11 mouse cellular contexts compared by ENCODE assay signal in the genomic region with DNA sequence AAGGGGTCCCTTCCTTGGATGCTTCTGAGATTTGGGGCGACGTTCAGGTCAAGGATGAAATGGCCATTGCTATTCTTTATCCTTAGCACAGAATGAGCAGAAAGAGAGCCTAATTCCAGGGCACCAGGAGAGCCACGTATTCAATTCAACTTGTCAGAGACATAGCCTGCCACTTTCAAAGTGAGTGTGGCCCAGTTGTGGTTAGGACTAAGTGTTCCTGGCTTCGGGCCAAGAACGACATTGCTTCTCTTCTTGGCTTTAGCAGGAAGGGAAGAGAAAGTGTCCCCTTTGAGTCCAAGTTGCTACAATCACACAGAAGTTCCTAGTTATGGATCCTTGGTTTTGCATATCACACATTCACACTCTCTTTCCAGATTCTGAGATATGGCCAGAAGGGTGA.
DNase-seq lines count a peak whose midpoint lies in the region; ATAC-seq and TF ChIP-seq lines count a peak whose summit lies in the region.
"Had no signal": no experiment of that assay in that cellular context is flagged by ENCODE, and none has a peak within 500 bp of the region (broad histone marks: within the 10 kb centered on the region; RNA-seq: fewer than 3 reads in every experiment).

No protein-coding gene starts in this region.

- H3K4me3 ChIP-seq in gastrocnemius, adult 2 months, result no peak overlapping the region
- no peak overlapping the region for H3K4me3 ChIP-seq in MEL (ENCODE audit: control insufficient read depth in 1 of 2, insufficient read depth in 1 of 2, low read depth in 2 of 2, low read length in 2 of 2)
- no peak overlapping the region for H3K4me3 ChIP-seq in thymus, adult 2 months (ENCODE audit: control insufficient read depth, insufficient read depth, low read length)
- H3K4me3 ChIP-seq: limb, embryonic 15.5 days; stomach, embryonic 15.5 days had no signal

- H3K27ac ChIP-seq in gastrocnemius, adult 2 months, result no peak overlapping the region
- no peak overlapping the region for H3K27ac ChIP-seq in MEL (ENCODE audit: control insufficient read depth, low read depth, low read length)
- H3K27ac ChIP-seq in thymus, adult 2 months (ENCODE audit: control insufficient read depth, insufficient read depth, low read length), result no peak overlapping the region
- H3K27ac ChIP-seq: limb, embryonic 15.5 days; stomach, embryonic 15.5 days had no signal

- H3K4me1 ChIP-seq in MEL (ENCODE audit: control insufficient read depth in 1 of 2, insufficient read depth in 2 of 2, low read length in 2 of 2), result no peaks in the 10 kb centered on the region
- no peaks in the 10 kb centered on the region for H3K4me1 ChIP-seq in thymus, adult 2 months (replicated peaks; ENCODE audit: control insufficient read depth, insufficient read depth, low read length)
- H3K4me1 ChIP-seq: limb, embryonic 15.5 days; stomach, embryonic 15.5 days had no signal

- DNase-seq in gastrocnemius, adult 2 months, result peak; percentile 22
- no peak for DNase-seq in gastrocnemius, postnatal 36 days
- DNase-seq in MEL (ENCODE audit: low read depth, low spot score), result peak; percentile 2
- peak; percentile 33 for DNase-seq in fat pad, adult 2 months (ENCODE audit: extremely low read depth, low read depth, low spot score)
- DNase-seq in lung, adult 18-20 months, result peak; percentile 7 to 47
- DNase-seq in cerebellum, postnatal 36 days, result no peak
- DNase-seq in thymus, adult 2 months, result no peak
- DNase-seq: forebrain, postnatal 0 days had no signal

- H3K27me3 ChIP-seq in MEL (ENCODE audit: control insufficient read depth in 1 of 2, insufficient read depth in 2 of 2, low read length in 2 of 2), result no peaks in the 10 kb centered on the region
- no peaks in the 10 kb centered on the region for H3K27me3 ChIP-seq in thymus, adult 2 months (ENCODE audit: control insufficient read depth, insufficient read depth, low read length)
- H3K27me3 ChIP-seq: limb, embryonic 15.5 days; stomach, embryonic 15.5 days had no signal

- TF ChIP-seq CTCF in gastrocnemius, adult 2 months (IDR thresholded peaks at IDR 0.05), result no peak
- TF ChIP-seq CTCF in MEL (IDR thresholded peaks at IDR 0.05 in 2 of 3, conservative IDR thresholded peaks at IDR 0.05 in 1 of 3; ENCODE audit: control insufficient read depth in 1 of 3, insufficient read depth in 1 of 3, low read depth in 2 of 3, low read length in 3 of 3, poor library complexity in 1 of 3, severe bottlenecking in 1 of 3), result no peak
- no peak for TF ChIP-seq CTCF in thymus, adult 2 months (IDR thresholded peaks at IDR 0.05; ENCODE audit: borderline replicate concordance, control insufficient read depth, extremely low read depth, insufficient read depth, low read length, poor library complexity)

- no peak for TF ChIP-seq POLR2A in MEL (IDR thresholded peaks at IDR 0.05; ENCODE audit: control insufficient read depth in 1 of 2, insufficient read depth in 1 of 2, low read depth in 1 of 2, low read length in 2 of 2, poor library complexity in 1 of 2)
- TF ChIP-seq POLR2A in thymus, adult 2 months (IDR thresholded peaks at IDR 0.05; ENCODE audit: control insufficient read depth, extremely low read depth, insufficient read depth, low read length, poor library complexity), result no peak

- no peak for ATAC-seq in inflammation-experienced regulatory T-cells, adult 6 months
- ATAC-seq: forebrain, postnatal 0 days had no signal

- no peak for TF ChIP-seq RAD21 in MEL (IDR thresholded peaks at IDR 0.05; ENCODE audit: low read depth, low read length)

- 35% methylated on average over 5 of the region's 5 CpGs for WGBS in thymus, adult 2 months

- no peaks in the 10 kb centered on the region for H3K79me2 ChIP-seq in MEL (ENCODE audit: control insufficient read depth, insufficient read depth, low read length, poor library complexity)

- H3K9ac ChIP-seq in MEL (ENCODE audit: control insufficient read depth, low read depth, low read length, poor library complexity, severe bottlenecking), result no peak overlapping the region
- H3K9ac ChIP-seq: forebrain, postnatal 0 days; limb, embryonic 15.5 days; stomach, embryonic 15.5 days had no signal

- TF ChIP-seq EP300 in MEL (IDR thresholded peaks at IDR 0.05; ENCODE audit: low read depth in 1 of 2, low read length in 2 of 2), result no peak

- no peaks in the 10 kb centered on the region for H3K36me3 ChIP-seq in MEL (ENCODE audit: control insufficient read depth in 1 of 2, insufficient read depth in 2 of 2, low read length in 2 of 2)
- H3K36me3 ChIP-seq in thymus, adult 2 months (ENCODE audit: control insufficient read depth, insufficient read depth, low read length), result no peaks in the 10 kb centered on the region
- H3K36me3 ChIP-seq: limb, embryonic 15.5 days; stomach, embryonic 15.5 days had no signal

- intact Hi-C loops in gastrocnemius, adult 2 months (cut with DNase I), result no loop called here
- intact Hi-C loops in gastrocnemius, postnatal 36 days (cut with DNase I), result no loop called here

- no peaks in the 10 kb centered on the region for H3K9me3 ChIP-seq in MEL (replicated peaks; ENCODE audit: insufficient read depth, low read length)
- H3K9me3 ChIP-seq: limb, embryonic 15.5 days; stomach, embryonic 15.5 days had no signal

TF ChIP-seq in MEL, 35 proteins besides CTCF, POLR2A, EP300 and RAD21:
- TF ChIP-seq ELF1 (IDR thresholded peaks at IDR 0.05; ENCODE audit: low read depth, low read length), result no peak
- TF ChIP-seq ZNF384 (IDR thresholded peaks at IDR 0.05; ENCODE audit: low read depth, low read length), result no peak
- TF ChIP-seq BHLHE40 (IDR thresholded peaks at IDR 0.05; ENCODE audit: borderline replicate concordance, low read depth, low read length), result no peak
- no peak for TF ChIP-seq GATA1 (IDR thresholded peaks at IDR 0.05; ENCODE audit: low read depth, low read length)
- TF ChIP-seq TBP (IDR thresholded peaks at IDR 0.05; ENCODE audit: low read depth, low read length), result no peak
- TF ChIP-seq MYB (IDR thresholded peaks at IDR 0.05; ENCODE audit: low read depth, low read length), result no peak
- no peak for TF ChIP-seq NRF1 (IDR thresholded peaks at IDR 0.05; ENCODE audit: insufficient read depth, low read depth, low read length, poor library complexity, severe bottlenecking)
- TF ChIP-seq NELFE (IDR thresholded peaks at IDR 0.05; ENCODE audit: low read depth, low read length), result no peak
- no peak for TF ChIP-seq MEF2A (IDR thresholded peaks at IDR 0.05; ENCODE audit: extremely low read depth, insufficient replicate concordance, low read depth, low read length, poor library complexity, severe bottlenecking)

Comparison
In these comparisons a context has a peak if more than half of its experiments do, and no peak if none do; other contexts are left out.
1. DNase-seq: peak in gastrocnemius, adult 2 months (single experiment), MEL (single experiment), fat pad, adult 2 months (single experiment) and lung, adult 18-20 months (2 of 2); none in gastrocnemius, postnatal 36 days (0 of 2), cerebellum, postnatal 36 days (0 of 2) and thymus, adult 2 months (single experiment).